Mouse (Mus musculus) heart, postnatal 14 days (tissue): ENCODE data around the gene Zbtb4. TPM values are rescaled to one million over a fixed set of nuclear protein-coding genes. Genes with fewer than 3 reads are reported as not detected.

Experiments used
- DNase-seq, 2 experiments: peaks; one replicate each; pipeline ENCODE4 v3.0.0; 2021 to 2022
- intact Hi-C: fragments of 180-260 bp; cut with DNase I; formaldehyde crosslinking; loops from one replicate; pipeline ENCODE4 v1.15.1; 2025
- total RNA-seq, 2 experiments: library from RNA; stranded (reverse); gene quantifications; 2 replicates each; pipeline ENCODE4 v1.2.3; 2021

Gene Zbtb4
- total RNA-seq, 2 experiments from 2014 or later = 36.5 to 43.3 TPM

- intact Hi-C loops = no loop called here
- DNase-seq = no peak
Measured at GRCm38 (mm10) chr11:69797924-69798323, 32.2 kb downstream of the Zbtb4 start.

DNA sequence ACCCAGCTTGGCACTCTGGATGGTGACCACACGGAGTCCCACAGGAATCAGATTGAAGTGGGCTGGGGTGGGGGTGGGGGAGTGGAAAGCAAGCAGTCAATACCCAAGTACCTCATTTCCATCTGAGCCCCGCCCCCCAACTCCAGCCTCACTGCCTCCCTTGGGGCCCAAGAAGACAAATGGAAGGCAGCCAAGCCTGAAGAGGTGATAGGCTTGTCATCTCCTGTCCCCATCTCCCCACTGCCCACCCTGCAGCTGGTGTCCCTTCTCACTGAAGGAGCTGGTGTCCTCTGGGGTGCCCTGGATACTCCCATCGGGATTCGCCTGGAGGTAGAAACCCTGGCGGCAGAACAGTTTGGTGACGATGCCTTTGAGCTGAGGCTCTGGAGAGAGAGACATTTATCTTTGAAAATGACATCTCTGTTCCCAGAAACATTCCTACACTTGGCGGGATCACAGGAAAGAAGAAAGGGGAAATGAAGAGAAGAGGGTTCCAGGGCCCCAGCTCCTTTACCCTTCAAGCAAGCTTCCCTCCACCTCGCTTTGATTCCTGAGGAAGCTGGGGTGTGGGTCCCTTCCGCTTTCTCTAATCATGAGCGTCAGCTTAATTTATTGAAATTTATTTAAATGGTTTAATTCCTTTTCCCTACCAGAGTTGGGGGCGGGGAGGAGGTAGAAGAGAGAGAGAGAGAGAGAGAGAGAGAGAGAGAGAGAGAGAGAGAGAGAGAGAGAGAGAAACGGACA is 33.9 kb downstream of the Zbtb4 start:
- intact Hi-C loops = no loop called here
- no peak for DNase-seq

- intact Hi-C loops = no loop called here
- DNase-seq = peak in 1 of 2 experiments; percentile 21
Measured at GRCm38 (mm10) chr11:69800138-69800391, 34.4 kb downstream of the Zbtb4 start.

- intact Hi-C loops = no loop called here
- DNase-seq = peak; percentile 57 to 69
Measured at GRCm38 (mm10) chr11:69800392-69801197, 34.9 kb downstream of the Zbtb4 start.

DNA sequence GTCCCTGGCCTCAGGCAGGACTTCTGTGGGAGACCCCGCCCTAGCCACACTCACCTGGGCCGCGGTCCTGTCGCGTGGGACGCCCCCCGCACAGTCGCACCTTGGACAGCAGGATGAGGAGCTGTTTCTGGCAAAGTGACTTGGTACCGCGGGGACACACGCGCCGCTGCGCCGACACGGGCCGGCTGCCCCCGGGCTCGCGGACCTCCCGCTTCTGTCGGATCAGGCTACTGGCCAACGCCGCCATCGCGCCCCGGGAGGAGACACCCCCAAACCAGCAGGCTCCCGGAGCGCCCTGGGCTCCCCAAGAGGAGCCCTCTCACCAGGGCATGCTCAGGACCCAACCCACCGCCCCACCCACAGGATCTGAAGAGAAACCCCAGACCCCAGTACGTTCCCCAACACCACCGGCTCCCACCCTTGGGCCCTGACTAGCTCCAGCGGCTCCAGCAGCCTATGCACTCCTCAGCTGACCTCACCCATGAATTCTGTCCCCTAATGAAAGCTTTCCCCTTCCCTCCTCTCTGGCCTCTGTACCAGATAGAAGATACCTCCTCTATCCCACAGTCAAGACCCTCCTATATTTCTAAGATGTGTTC is 35.8 kb downstream of the Zbtb4 start, which contains the start of gene Fgf11:
TSS of gene Fgf11 (minus strand) at position 479 of the 599 bp plus-strand sequence.
- peak in 1 of 2 experiments; percentile 18 for DNase-seq
- intact Hi-C loops = no loop called here

- intact Hi-C loops = loop anchor here (2.0 kb wide), 3 partner anchors 34 to 74 kb away; partner anchors contain the start of genes Nlgn2 and Polr2a
- peak; percentile 92 to 93 for DNase-seq
Measured at GRCm38 (mm10) chr11:69802648-69803105, 37.0 kb downstream of the Zbtb4 start.

- intact Hi-C loops = loop anchor here (2.0 kb wide), 3 partner anchors 33 to 73 kb away; partner anchors contain the start of genes Nlgn2 and Polr2a
Measured at GRCm38 (mm10) chr11:69803328-69803727, 37.6 kb downstream of the Zbtb4 start.

DNA sequence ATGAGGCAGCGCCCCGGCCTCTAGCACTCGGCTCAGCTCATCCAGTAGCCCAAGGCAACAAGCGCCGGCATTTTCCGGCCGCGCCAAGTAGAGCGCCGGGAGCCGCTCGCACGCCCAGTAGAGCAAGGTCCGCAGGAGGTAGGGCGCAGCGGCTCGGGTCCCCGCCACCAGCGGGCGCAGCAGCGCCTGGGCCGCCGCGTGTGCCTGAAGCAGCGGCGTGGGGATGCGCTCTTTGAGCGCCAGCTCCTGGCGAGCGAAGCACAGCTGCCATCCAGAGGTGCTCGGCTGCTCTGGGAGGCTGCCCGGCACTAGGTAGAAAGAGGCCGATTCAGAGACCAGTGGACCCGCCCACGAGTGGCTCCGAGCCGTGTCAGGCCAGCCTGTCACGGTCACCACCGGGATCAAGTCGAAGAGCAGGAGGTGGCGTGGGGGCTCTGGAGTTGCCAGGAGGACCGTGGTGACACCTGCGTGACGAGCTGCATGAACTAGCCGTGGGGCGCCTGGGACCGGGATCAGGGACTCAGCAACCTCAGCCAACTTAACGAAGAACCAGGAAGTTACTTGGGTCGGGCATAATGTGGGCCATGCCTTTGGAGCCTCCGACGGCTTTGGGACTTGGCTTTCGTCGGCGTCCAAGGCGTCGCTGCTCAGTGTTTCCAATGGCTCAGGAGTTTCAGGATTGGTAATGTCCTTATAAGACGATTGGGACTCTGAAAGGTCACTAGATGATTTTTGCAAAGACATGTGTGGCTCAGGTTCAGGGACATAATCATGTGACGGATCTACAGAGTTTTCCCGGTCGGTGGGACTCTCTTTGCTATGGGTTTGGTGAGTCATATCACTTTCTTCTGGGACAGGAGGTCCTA is 38.3 kb downstream of the Zbtb4 start:
- intact Hi-C loops = loop anchor here (2.0 kb wide), 3 partner anchors 33 to 73 kb away; partner anchors contain the start of genes Nlgn2 and Polr2a
- DNase-seq = peak; percentile 84 to 86

More at GRCm38 (mm10) chr11:69803328-69803727, 37.6 kb downstream of the Zbtb4 start:
- no peak for DNase-seq

- peak in 1 of 2 experiments; percentile 46 for DNase-seq
- intact Hi-C loops = no loop called here
Measured at GRCm38 (mm10) chr11:69804652-69804940, 38.9 kb downstream of the Zbtb4 start.

- peak in 1 of 2 experiments; percentile 19 for DNase-seq
- intact Hi-C loops = no loop called here
Measured at GRCm38 (mm10) chr11:69804972-69805909, 39.5 kb downstream of the Zbtb4 start, which contains the start of gene Tmem102. TSS of gene Tmem102 (minus strand) at chr11:69805624.

DNA sequence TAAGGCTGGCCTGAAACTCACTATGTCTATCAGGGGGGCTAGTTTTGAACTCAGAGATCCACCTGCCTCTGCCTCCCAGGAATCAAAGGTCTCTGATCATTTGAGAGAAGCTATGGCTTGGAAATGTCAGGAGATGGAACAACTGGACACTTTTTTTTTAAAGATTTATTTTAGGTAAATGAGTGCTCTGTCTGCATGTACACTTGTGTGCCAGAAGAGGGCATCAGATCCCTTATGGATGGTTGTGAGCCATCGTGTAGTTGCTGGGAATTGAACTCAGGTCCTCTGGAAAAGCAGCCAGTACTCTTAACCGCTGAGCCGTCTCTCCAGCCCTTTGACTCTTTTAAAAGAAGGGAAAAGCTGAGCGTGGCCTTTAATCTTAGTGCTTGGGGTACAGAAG is 40.7 kb downstream of the Zbtb4 start:
- DNase-seq = no peak
- intact Hi-C loops = no loop called here

DNA sequence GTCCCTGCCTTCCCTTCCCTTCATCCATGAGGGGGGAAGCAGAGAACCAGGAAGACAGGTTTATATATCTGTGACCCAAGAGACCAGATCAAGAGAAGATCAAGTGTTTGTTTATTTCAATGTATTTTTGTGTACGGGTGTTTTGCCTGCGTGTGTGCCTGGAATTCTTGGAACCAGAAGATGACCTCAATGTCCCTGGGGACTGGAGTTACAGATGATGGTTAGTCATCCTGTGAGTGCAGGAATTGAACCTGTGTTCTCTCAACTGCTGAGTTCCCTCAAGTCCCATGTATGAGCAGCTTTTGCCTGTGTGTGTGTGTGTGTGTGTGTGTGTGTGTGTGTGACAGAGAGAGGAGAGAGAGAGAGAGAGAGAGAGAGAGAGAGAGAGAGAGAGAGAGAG is 41.9 kb downstream of the Zbtb4 start:
- intact Hi-C loops = no loop called here
- no peak for DNase-seq

GRCm38 (mm10) chr11:69810280-69810679 is 44.6 kb downstream of the Zbtb4 start:
- intact Hi-C loops = no loop called here

DNA sequence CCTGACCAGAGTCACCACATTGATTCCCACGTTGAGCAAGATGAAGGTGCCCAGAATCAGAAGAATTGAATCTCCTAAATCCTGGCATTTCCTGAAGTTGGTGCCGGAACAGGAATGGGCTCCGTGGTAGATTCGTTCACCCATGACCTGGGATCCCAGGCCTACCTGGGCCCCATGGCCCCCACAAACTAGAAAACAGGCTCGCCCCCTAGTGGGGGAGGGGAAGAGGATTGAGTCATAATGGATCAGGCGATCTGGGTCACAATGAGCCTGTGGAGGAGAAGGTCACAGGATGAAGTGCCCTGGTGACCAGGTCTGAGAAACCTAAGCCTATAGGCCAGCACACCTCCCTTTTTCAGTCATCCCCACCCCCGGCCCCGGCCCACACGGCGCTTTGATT is 49.4 kb downstream of the Zbtb4 start, which contains the start of gene Gm39566:
TSS of gene Gm39566 (minus strand) at position 144 of the 400 bp plus-strand sequence.
- DNase-seq = no peak
- intact Hi-C loops = no loop called here

More at GRCm38 (mm10) chr11:69810280-69810679, 44.6 kb downstream of the Zbtb4 start:
- no peak for DNase-seq

- DNase-seq = no peak
- intact Hi-C loops = no loop called here
Measured at GRCm38 (mm10) chr11:69816520-69816919, 50.8 kb downstream of the Zbtb4 start.

GRCm38 (mm10) chr11:69818365-69818764 is 52.7 kb downstream of the Zbtb4 start, which contains the start of gene Spem2:
TSS of gene Spem2 (minus strand) at chr11:69818465.
- no peak for DNase-seq
- intact Hi-C loops = no loop called here

DNA sequence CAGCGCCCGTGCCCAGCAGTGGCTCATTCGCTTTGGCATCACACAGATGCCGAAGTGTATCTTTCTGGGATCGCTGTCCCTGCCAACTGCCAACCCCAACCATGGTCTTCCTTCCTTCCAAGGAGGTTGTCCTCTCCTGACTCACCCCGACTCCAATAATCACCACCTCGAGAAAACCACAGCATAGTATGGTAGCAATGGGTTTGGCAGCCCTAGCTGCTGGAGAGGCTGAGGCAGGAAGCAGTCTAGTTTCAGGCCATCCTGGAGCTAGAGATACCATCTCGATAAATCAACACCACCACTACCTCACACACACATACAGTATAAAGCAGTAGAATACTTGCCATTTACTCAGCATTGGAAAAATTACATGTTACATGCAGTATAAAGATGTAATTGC is 53.2 kb downstream of the Zbtb4 start:
- intact Hi-C loops = no loop called here

GRCm38 (mm10) chr11:69822080-69822479 is 56.4 kb downstream of the Zbtb4 start, which contains the start of gene Spem1:
TSS of gene Spem1 (minus strand) at chr11:69822180.
- no peak for DNase-seq
- intact Hi-C loops = no loop called here

More for the DNA sequence above, 53.2 kb downstream of the Zbtb4 start:
- no peak for DNase-seq

DNA sequence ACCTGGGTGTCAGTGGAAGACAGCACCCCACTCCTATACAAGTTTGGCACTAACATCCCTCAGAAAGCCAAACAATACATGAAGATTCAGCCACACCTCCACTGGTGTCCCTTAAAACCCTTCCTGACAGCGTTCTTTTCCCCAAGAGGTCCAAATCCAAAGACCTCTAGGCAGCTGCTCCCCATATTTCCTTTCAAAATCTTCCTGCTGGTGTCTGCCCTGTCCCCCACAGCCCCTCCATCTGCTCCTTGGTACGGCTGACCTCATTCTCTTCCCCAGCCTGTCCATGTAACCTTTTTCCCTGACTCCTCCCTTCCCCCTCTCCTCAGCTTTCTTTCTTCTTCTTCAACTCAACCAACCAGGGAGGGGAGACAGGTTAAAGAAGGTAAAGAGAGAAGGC is 57.7 kb downstream of the Zbtb4 start:
- DNase-seq = no peak
- intact Hi-C loops = no loop called here
